Mouse (Mus musculus): Measurements from ENCODE around the gene Zbtb39. TPM values are rescaled to one million over a fixed set of nuclear protein-coding genes. Genes with fewer than 3 reads are reported as not detected.
"Not testable (repeated sequence)": the region's sequence is repeated elsewhere in the genome, so short reads cannot be mapped to it uniquely, and the experiment has no call there.

Zbtb39 gene
- total RNA-seq, 2 experiments from 2014 or later, result 3.2 to 5.1 TPM

GRCm38 (mm10) chr10:127776011-127776410 lies 36.7 kb downstream of the Zbtb39 start, which contains the start of gene Rdh9:
Gene Rdh9, plus strand, starts transcription at chr10:127776386.
- no peak for ATAC-seq (ENCODE audit: poor library complexity, severe bottlenecking)

GRCm38 (mm10) chr10:127782321-127782720 lies 43.0 kb downstream of the Zbtb39 start:
- ATAC-seq (ENCODE audit: poor library complexity, severe bottlenecking), result not testable (repeated sequence)

GRCm38 (mm10) chr10:127785411-127785810 lies 46.1 kb downstream of the Zbtb39 start:
- not testable (repeated sequence) for ATAC-seq (ENCODE audit: poor library complexity, severe bottlenecking)

Other genes with a start within 250 kb of the Zbtb39 start
- gene Stac3, start 237.9 kb upstream of the Zbtb39 start, total RNA-seq (2015), result 1.2 TPM in 1 of 2 replicates, not detected in the other
- gene Stac3, start 237.9 kb upstream of the Zbtb39 start, total RNA-seq (2017), result 0.40 TPM in 1 of 2 replicates, not detected in the other
- gene Ndufa4l2, start 224.6 kb upstream of the Zbtb39 start, total RNA-seq (2015), result not detected in 2 replicates
- gene Ndufa4l2, start 224.6 kb upstream of the Zbtb39 start, total RNA-seq (2017), result not detected in 2 replicates
- 31.3 and 31.9 TPM in 2 replicates for gene Shmt2, start 217.1 kb upstream of the Zbtb39 start, total RNA-seq (2015)
- gene Shmt2, start 217.1 kb upstream of the Zbtb39 start, total RNA-seq (2017), result 27.8 and 33.1 TPM in 2 replicates
- not detected in 2 replicates for gene Nxph4, start 205.0 kb upstream of the Zbtb39 start, total RNA-seq (2015)
- gene Nxph4, start 205.0 kb upstream of the Zbtb39 start, total RNA-seq (2017), result not detected in 2 replicates
- 85.5 and 104 TPM in 2 replicates for gene Lrp1, start 118.4 kb upstream of the Zbtb39 start, total RNA-seq (2015)
- gene Lrp1, start 118.4 kb upstream of the Zbtb39 start, total RNA-seq (2017), result 62.4 and 72.2 TPM in 2 replicates
- gene Stat6, start 96.6 kb upstream of the Zbtb39 start, total RNA-seq (2015), result 82.5 and 89.6 TPM in 2 replicates
- 120 and 128 TPM in 2 replicates for gene Stat6, start 96.6 kb upstream of the Zbtb39 start, total RNA-seq (2017)
- gene Nemp1, start 72.6 kb upstream of the Zbtb39 start, total RNA-seq (2015), result 15.2 and 18.4 TPM in 2 replicates
- 17.0 and 17.5 TPM in 2 replicates for gene Nemp1, start 72.6 kb upstream of the Zbtb39 start, total RNA-seq (2017)
- 2.0 and 2.6 TPM in 2 replicates for gene Nab2, start 71.0 kb upstream of the Zbtb39 start, total RNA-seq (2015)
- gene Nab2, start 71.0 kb upstream of the Zbtb39 start, total RNA-seq (2017), result 2.3 and 2.4 TPM in 2 replicates
- gene Myo1a, start 34.4 kb upstream of the Zbtb39 start, total RNA-seq (2015), result 0.16 TPM in 1 of 2 replicates, not detected in the other
- 0.20 TPM in 1 of 2 replicates, not detected in the other for gene Myo1a, start 34.4 kb upstream of the Zbtb39 start, total RNA-seq (2017)
- gene Tac2, start 15.1 kb upstream of the Zbtb39 start, total RNA-seq (2015), result 1.1 and 1.8 TPM in 2 replicates
- 0.37 and 0.51 TPM in 2 replicates for gene Tac2, start 15.1 kb upstream of the Zbtb39 start, total RNA-seq (2017)
- gene Gpr182, start 12.2 kb downstream of the Zbtb39 start, total RNA-seq (2015), result not detected in 2 replicates
- 0.11 TPM in 1 of 2 replicates, not detected in the other for gene Gpr182, start 12.2 kb downstream of the Zbtb39 start, total RNA-seq (2017)
- gene Rdh1, start 20.2 kb downstream of the Zbtb39 start, total RNA-seq (2015), result not detected in 2 replicates
- not detected in 2 replicates for gene Rdh1, start 20.2 kb downstream of the Zbtb39 start, total RNA-seq (2017)
- gene Rdh16f1, start 20.2 kb downstream of the Zbtb39 start, total RNA-seq (2015), result not detected in 2 replicates
- gene Rdh16f1, start 20.2 kb downstream of the Zbtb39 start, total RNA-seq (2017), result not detected in 2 replicates
- not detected in 2 replicates for gene Rdh9, start 36.8 kb downstream of the Zbtb39 start, total RNA-seq (2015)
- not detected in 2 replicates for gene Rdh9, start 36.8 kb downstream of the Zbtb39 start, total RNA-seq (2017)
- not detected in 2 replicates for gene Rdh16, start 61.6 kb downstream of the Zbtb39 start, total RNA-seq (2015)
- gene Rdh16, start 61.6 kb downstream of the Zbtb39 start, total RNA-seq (2017), result not detected in 2 replicates
- not detected in 2 replicates for gene Rdh19, start 110.4 kb downstream of the Zbtb39 start, total RNA-seq (2015)
- gene Rdh19, start 110.4 kb downstream of the Zbtb39 start, total RNA-seq (2017), result not detected in 2 replicates
- not detected in 2 replicates for gene Rdh16f2, start 126.9 kb downstream of the Zbtb39 start, total RNA-seq (2015)
- not detected in 2 replicates for gene Rdh16f2, start 126.9 kb downstream of the Zbtb39 start, total RNA-seq (2017)
- gene Rdh7, start 149.3 kb downstream of the Zbtb39 start, total RNA-seq (2015), result not detected in 2 replicates
- gene Rdh7, start 149.3 kb downstream of the Zbtb39 start, total RNA-seq (2017), result not detected in 2 replicates
- not detected in 2 replicates for gene Sdr9c7, start 159.0 kb downstream of the Zbtb39 start, total RNA-seq (2015)
- gene Sdr9c7, start 159.0 kb downstream of the Zbtb39 start, total RNA-seq (2017), result not detected in 2 replicates